Mouse (Mus musculus) CD4-positive naive resting alpha-beta T cell, adult 76 days (primary cell): ENCODE results near the gene Glrb. TPM values are rescaled to one million over a fixed set of nuclear protein-coding genes. Genes with fewer than 3 reads are reported as not detected.

Experiments
- total RNA-seq: library from RNA; stranded (reverse); gene quantifications from one replicate; pipeline ENCODE4 v1.2.4, GENCODE M21; 2023

Gene Glrb
- total RNA-seq, result not detected

GRCm38 (mm10) chr3:80913111-80913778 lies at the start of gene Glrb:
Gene Glrb, minus strand, starts transcription at chr3:80913660.

GRCm38 (mm10) chr3:80802596-80803081 lies 110.8 kb downstream of the Glrb start, which contains the start of gene Gria2:
Gene Gria2, minus strand, starts transcription at chr3:80802835.

Other genes with a start within 250 kb of the Glrb start
- not detected for gene Gria2, start 110.8 kb downstream of the Glrb start, total RNA-seq
- not detected for gene Pdgfc, start 122.8 kb upstream of the Glrb start, total RNA-seq